Mouse (Mus musculus): ENCODE measurements around the gene Ccdc6. TPM values are rescaled to one million over a fixed set of nuclear protein-coding genes. Genes with fewer than 3 reads are reported as not detected.

The Ccdc6 gene
- polyA plus RNA-seq, 1 experiment from 2014 or later, result 23.0 TPM

Other genes starting within 250 kb of the Ccdc6 start
- 1.8 and 2.0 TPM in 2 replicates for gene Mrln, start 107.5 kb downstream of the Ccdc6 start, polyA plus RNA-seq (2015; fragmentation: Nextera tagmentation; extraction: Ambion mirVana)
- gene Slc16a9, start 148.0 kb downstream of the Ccdc6 start, polyA plus RNA-seq (2015; fragmentation: Nextera tagmentation; extraction: Ambion mirVana), result 1.6 and 3.6 TPM in 2 replicates

Data from hindbrain, embryonic 15.5 days (tissue).